Mouse (Mus musculus): Measurements from ENCODE around the gene Arhgdia.

Arhgdia gene

GRCm38 (mm10) chr11:120539285-120540014 is 42.0 kb downstream of the Arhgdia start:
- Histone ChIP-seq H3K27me3 (ENCODE audit: control insufficient read depth, insufficient read depth, low read length, poor library complexity, severe bottlenecking) (no peaks in the 10 kb centered on the region), H3K36me3 (ENCODE audit: control insufficient read depth, insufficient read depth, low read length, poor library complexity, severe bottlenecking) (peaks cover 2% of the 10 kb centered on the region; the same call in 1 of the 2 replicates)
- DNase-seq (ENCODE audit: low read depth, low spot score): no peak

- Histone ChIP-seq H3K27me3 (ENCODE audit: control insufficient read depth, insufficient read depth, low read length, poor library complexity, severe bottlenecking) (no peaks in the 10 kb centered on the region), H3K36me3 (ENCODE audit: control insufficient read depth, insufficient read depth, low read length, poor library complexity, severe bottlenecking) (peaks cover 2% of the 10 kb centered on the region; the same call in 1 of the 2 replicates)
- DNase-seq (ENCODE audit: low read depth, low spot score): peak; percentile 40
Measured at GRCm38 (mm10) chr11:120538955-120539284, 42.5 kb downstream of the Arhgdia start.

GRCm38 (mm10) chr11:120538485-120538884 is 42.9 kb downstream of the Arhgdia start:
- no peaks in the 10 kb centered on the region for H3K27me3 ChIP-seq (ENCODE audit: control insufficient read depth, insufficient read depth, low read length, poor library complexity, severe bottlenecking)
- no peak for DNase-seq (ENCODE audit: low read depth, low spot score)
- H3K36me3 ChIP-seq (ENCODE audit: control insufficient read depth, insufficient read depth, low read length, poor library complexity, severe bottlenecking): peaks cover 2% of the 10 kb centered on the region; the same call in 1 of the 2 replicates

- H3K27me3 ChIP-seq (ENCODE audit: control insufficient read depth, insufficient read depth, low read length, poor library complexity, severe bottlenecking): no peaks in the 10 kb centered on the region
- no peak for DNase-seq (ENCODE audit: low read depth, low spot score)
- no peaks in the 10 kb centered on the region for H3K36me3 ChIP-seq (ENCODE audit: control insufficient read depth, insufficient read depth, low read length, poor library complexity, severe bottlenecking)
Measured at GRCm38 (mm10) chr11:120535804-120536203, 45.6 kb downstream of the Arhgdia start.

- Histone ChIP-seq H3K36me3 (ENCODE audit: control insufficient read depth, insufficient read depth, low read length, poor library complexity, severe bottlenecking) (no peaks in the 10 kb centered on the region), H3K27me3 (ENCODE audit: control insufficient read depth, insufficient read depth, low read length, poor library complexity, severe bottlenecking) (no peaks in the 10 kb centered on the region)
- no peak for DNase-seq (ENCODE audit: low read depth, low spot score)
Measured at GRCm38 (mm10) chr11:120535145-120535544, 46.3 kb downstream of the Arhgdia start.

GRCm38 (mm10) chr11:120534093-120534492 is 47.3 kb downstream of the Arhgdia start:
- H3K27me3 ChIP-seq (ENCODE audit: control insufficient read depth, insufficient read depth, low read length, poor library complexity, severe bottlenecking): no peaks in the 10 kb centered on the region
- no peak for DNase-seq (ENCODE audit: low read depth, low spot score)
- no peaks in the 10 kb centered on the region for H3K36me3 ChIP-seq (ENCODE audit: control insufficient read depth, insufficient read depth, low read length, poor library complexity, severe bottlenecking)

GRCm38 (mm10) chr11:120531646-120532045 is 49.8 kb downstream of the Arhgdia start:
- DNase-seq (ENCODE audit: low read depth, low spot score): no peak
- no peaks in the 10 kb centered on the region for H3K36me3 ChIP-seq (ENCODE audit: control insufficient read depth, insufficient read depth, low read length, poor library complexity, severe bottlenecking)
- no peaks in the 10 kb centered on the region for H3K27me3 ChIP-seq (ENCODE audit: control insufficient read depth, insufficient read depth, low read length, poor library complexity, severe bottlenecking)

GRCm38 (mm10) chr11:120530085-120530964 is 51.1 kb downstream of the Arhgdia start, which contains the start of gene Gcgr:
TSS of gene Gcgr (plus strand) at chr11:120530699.
- DNase-seq (ENCODE audit: low read depth, low spot score): no peak
- Histone ChIP-seq H3K27me3 (ENCODE audit: control insufficient read depth, insufficient read depth, low read length, poor library complexity, severe bottlenecking) (no peaks in the 10 kb centered on the region), H3K36me3 (ENCODE audit: control insufficient read depth, insufficient read depth, low read length, poor library complexity, severe bottlenecking) (no peaks in the 10 kb centered on the region)

GRCm38 (mm10) chr11:120528903-120529302 is 52.5 kb downstream of the Arhgdia start:
- no peak for DNase-seq (ENCODE audit: low read depth, low spot score)
- H3K36me3 ChIP-seq (ENCODE audit: control insufficient read depth, insufficient read depth, low read length, poor library complexity, severe bottlenecking): no peaks in the 10 kb centered on the region
- H3K27me3 ChIP-seq (ENCODE audit: control insufficient read depth, insufficient read depth, low read length, poor library complexity, severe bottlenecking): no peaks in the 10 kb centered on the region
